Mouse (Mus musculus): Measurements from ENCODE around the gene Gm20388. TPM values are rescaled to one million over a fixed set of nuclear protein-coding genes. Genes with fewer than 3 reads are reported as not detected.

The Gm20388 gene
- total RNA-seq, 2 experiments from 2014 or later = 4.4 to 7.8 TPM

- no peak for DNase-seq (ENCODE audit: low spot score in 2 of 2)
Measured at GRCm38 (mm10) chr8:121181285-121181884, 1270.7 kb downstream of the Gm20388 start.

- DNase-seq (ENCODE audit: low spot score in 2 of 2) = no peak
Measured at GRCm38 (mm10) chr8:121187491-121188364, 1277.1 kb downstream of the Gm20388 start.

- DNase-seq (ENCODE audit: low spot score in 2 of 2) = no peak
Measured at GRCm38 (mm10) chr8:121188994-121189393, 1278.4 kb downstream of the Gm20388 start.

GRCm38 (mm10) chr8:121192451-121192850 lies 1281.8 kb downstream of the Gm20388 start:
- no peak for DNase-seq (ENCODE audit: low spot score in 2 of 2)

- DNase-seq (ENCODE audit: low spot score in 2 of 2) = no peak
Measured at GRCm38 (mm10) chr8:121195970-121196369, 1285.3 kb downstream of the Gm20388 start.

- no peak for DNase-seq (ENCODE audit: low spot score in 2 of 2)
Measured at GRCm38 (mm10) chr8:121196726-121197668, 1286.4 kb downstream of the Gm20388 start.

GRCm38 (mm10) chr8:121200069-121200468 lies 1289.4 kb downstream of the Gm20388 start:
- DNase-seq (ENCODE audit: low spot score in 2 of 2) = no peak

GRCm38 (mm10) chr8:121200979-121201378 lies 1290.3 kb downstream of the Gm20388 start:
- DNase-seq (ENCODE audit: low spot score in 2 of 2) = no peak

GRCm38 (mm10) chr8:121201651-121202050 lies 1291.0 kb downstream of the Gm20388 start:
- DNase-seq (ENCODE audit: low spot score in 2 of 2) = no peak

GRCm38 (mm10) chr8:121203612-121204376 lies 1293.2 kb downstream of the Gm20388 start:
- peak; percentile 30 to 40 for DNase-seq (ENCODE audit: low spot score in 2 of 2)

- no peak for DNase-seq (ENCODE audit: low spot score in 2 of 2)
Measured at GRCm38 (mm10) chr8:121207171-121207570, 1296.5 kb downstream of the Gm20388 start.

GRCm38 (mm10) chr8:121210627-121211026 lies 1300.0 kb downstream of the Gm20388 start:
- no peak for DNase-seq (ENCODE audit: low spot score in 2 of 2)

- DNase-seq (ENCODE audit: low spot score in 2 of 2) = no peak
Measured at GRCm38 (mm10) chr8:121213236-121213635, 1302.6 kb downstream of the Gm20388 start.

GRCm38 (mm10) chr8:121213651-121214050 lies 1303.0 kb downstream of the Gm20388 start:
- DNase-seq (ENCODE audit: low spot score in 2 of 2) = no peak

- no peak for DNase-seq (ENCODE audit: low spot score in 2 of 2)
Measured at GRCm38 (mm10) chr8:121214975-121215374, 1304.3 kb downstream of the Gm20388 start.

GRCm38 (mm10) chr8:121216441-121216949 lies 1305.9 kb downstream of the Gm20388 start:
- DNase-seq (ENCODE audit: low spot score in 2 of 2) = no peak

- no peak for DNase-seq (ENCODE audit: low spot score in 2 of 2)
Measured at GRCm38 (mm10) chr8:121218486-121218885, 1307.8 kb downstream of the Gm20388 start.

GRCm38 (mm10) chr8:121220103-121220899 lies 1309.7 kb downstream of the Gm20388 start:
- DNase-seq (ENCODE audit: low spot score in 2 of 2) = no peak

GRCm38 (mm10) chr8:121224709-121225108 lies 1314.1 kb downstream of the Gm20388 start:
- DNase-seq (ENCODE audit: low spot score in 2 of 2) = no peak
